Mouse (Mus musculus): ENCODE measurements at regions not wholly inside any gene's neighbourhood (a gene's known extent, or its start where the extent isn't known, plus 50 kb on each side); places are given as distances from the start of the nearest gene placed in this dataset.

DNA sequence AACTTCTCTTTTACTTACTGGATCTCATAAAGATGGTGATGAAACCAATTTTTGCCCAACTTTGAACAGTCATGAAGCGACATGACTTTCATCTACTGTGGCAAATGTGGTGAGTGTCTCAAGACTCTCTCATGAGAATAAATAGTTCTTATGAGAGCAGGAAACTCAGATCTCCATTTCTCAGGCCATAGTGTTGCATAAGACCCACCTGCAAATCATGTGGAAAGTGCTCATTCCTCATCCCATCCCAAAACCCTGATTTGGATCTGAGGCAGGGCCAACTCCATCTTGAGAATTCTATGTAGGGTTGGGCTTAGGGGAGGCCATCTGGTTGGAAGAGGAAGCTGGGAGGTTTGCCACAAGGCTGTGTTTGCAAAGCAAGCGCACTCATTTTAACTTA, 92.5 kb upstream of the Galnt5 start:
- DNase-seq, result no peak
- intact Hi-C loops (cut with DNase I), result no loop called here

DNA sequence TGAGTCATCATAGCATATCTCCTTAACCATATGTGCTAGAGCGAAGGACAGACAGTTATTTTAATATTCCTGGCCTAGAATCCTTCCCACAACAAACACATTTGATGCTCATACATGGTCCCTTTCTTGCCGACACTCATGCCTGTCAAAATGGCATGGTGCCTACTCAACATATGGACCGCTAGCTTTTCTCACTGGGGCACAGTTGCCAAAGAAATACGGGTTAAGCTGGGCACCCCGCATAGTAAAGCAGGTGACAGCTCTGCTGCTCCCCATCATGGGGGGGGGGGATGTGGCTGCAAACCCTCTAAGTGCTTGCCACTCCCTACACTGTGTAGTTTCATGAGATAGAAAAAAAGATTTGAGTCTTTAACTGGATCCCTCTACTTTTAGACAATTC, 90.7 kb upstream of the Galnt5 start:
- no peak for DNase-seq
- intact Hi-C loops (cut with DNase I), result no loop called here

DNA sequence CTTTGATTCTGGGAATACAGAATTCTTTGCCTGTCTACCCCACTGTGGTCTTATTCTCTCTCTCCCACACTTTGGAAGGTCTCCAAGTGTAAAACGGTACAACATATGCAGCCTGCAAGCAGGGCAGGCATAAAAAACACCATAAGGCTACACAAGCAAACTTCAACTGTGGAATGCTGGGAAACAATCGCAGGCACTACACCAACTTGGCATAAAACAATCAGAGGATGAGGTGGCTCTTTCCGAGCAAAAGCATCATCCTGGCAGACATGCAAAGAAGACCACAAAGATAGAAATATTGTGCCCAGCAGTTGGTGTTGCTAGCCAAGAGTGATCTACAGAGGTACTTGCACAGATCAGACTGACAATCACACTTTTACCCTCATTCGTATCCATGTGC, 88.0 kb upstream of the Galnt5 start:
- intact Hi-C loops (cut with DNase I), result no loop called here
- no peak for DNase-seq

DNA sequence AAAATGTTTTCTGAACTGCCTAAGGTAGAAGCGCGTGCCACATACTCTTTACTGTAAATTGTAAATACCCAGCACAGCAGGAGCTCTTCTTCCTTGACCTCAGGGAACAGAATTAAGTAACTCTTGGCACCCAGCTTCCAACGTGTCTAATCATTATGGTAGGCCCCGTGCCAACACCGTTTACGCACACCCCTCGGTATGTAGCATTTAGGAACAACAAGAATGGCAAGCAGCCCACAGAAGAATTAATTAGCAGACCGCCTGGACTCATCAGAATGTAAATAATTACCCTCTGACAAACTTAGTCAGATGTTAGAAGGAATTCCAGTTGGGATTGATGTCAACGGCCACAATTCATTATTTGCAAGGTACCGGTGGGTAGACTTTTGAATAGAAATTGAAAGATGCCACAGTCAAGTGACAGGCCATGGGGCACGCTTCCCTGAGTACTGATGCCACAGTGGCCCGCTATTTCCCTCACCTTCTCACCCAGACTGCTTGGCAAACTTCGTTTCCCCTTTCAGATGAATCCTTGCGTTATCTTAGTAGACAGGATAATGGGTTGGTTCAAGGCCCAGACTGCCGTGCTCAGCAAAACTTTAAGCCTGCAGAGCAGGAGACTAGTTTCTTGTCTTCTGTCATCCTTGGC, 81.2 kb upstream of the Galnt5 start:
- intact Hi-C loops (cut with DNase I), result no loop called here
- no peak for DNase-seq

DNA sequence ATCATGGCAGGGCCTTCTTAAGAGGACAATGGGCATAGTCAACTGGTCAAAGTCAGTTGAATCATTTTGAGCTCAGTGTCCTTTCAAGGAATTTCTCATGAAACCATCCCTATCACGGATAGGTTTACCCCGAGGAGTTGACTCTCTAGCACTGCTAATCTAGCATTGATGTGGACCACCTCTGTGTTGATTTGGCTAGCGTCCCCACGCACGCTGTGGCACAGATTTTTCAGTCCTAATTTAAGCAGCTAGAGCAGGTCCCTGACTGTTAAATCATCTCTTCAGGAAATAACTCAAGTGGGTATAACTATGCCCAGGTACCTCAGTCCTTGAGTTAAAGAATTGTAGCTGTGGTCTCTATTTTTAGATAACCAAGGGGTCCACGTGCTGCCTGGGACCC, 80.0 kb upstream of the Galnt5 start:
- intact Hi-C loops (cut with DNase I), result loop anchor here (2.0 kb wide), 1 partner anchor 1803 kb away; no protein-coding TSS in a partner anchor
- DNase-seq, result no peak

DNA sequence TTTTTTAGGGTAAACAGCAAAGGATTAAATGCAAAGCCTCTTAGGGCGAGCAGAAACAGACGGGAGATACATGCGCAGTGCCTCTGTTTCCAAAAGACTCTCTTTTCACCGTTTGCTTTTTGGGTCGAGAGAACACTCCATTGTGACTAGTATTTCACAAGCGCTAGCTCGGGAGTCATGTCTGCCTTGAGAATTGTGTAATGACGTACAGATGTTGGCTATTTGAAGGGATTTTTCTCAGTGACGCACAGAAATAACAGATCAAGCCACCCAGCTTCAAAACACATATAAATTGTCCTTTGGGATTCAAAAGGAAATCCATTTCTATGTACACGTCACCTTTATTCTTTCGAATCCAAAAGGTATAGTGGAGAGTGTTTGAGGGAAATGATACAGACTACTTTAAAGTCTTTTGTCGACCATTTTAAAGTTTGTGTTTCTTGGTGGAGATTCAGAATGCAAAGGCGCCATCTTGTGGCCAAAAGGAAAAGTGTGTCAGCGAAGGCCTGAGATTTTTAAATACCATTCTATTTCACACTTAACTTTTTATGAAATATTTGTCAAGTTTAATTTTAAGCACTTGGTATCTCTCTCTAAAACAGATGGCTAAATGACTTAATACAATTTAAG, 78.5 kb upstream of the Galnt5 start:
- intact Hi-C loops (cut with DNase I), result loop anchor here (2.0 kb wide), 1 partner anchor 1804 kb away; no protein-coding TSS in a partner anchor
- DNase-seq, result peak; percentile 23 to 37

DNA sequence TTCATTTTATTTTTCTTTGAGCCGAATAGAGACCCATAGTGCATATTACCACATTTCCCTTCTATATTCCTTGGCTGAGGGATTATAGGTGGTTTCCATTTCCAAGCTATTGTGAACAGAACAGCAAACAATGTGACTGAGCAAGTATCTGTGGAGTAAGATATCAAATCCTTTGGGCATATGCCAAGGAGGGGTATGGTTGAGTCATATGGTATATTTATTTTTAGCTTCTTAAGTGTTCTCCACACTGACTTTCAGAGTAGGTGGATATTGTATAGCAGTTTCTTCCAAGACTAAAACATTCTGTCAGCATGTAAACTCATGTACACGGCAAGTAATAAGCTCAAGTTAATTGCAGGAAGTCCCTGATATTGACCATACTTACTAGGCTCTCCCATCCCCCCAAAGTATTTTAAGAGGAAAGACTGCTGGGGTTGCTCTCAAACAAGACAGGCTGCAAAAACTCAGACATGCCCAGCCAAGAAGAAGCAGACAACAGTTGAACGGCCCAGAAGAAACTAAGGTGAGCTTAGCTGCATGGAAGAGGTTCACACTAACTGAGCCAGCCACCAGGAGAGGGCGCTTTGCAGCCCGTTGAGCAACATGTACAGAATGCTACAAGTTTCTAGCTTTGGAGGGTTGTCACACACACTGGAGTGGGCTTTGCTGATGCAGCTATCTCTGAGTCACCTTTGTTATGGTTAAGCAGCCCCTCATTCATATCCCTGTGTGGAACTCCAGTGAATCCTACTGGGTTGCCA, 63.4 kb upstream of the Galnt5 start:
- DNase-seq, result no peak
- intact Hi-C loops (cut with DNase I), result no loop called here

All from heart, postnatal 14 days (tissue).